Mouse (Mus musculus): ENCODE measurements around the gene Mlxipl.

The Mlxipl gene

DNA sequence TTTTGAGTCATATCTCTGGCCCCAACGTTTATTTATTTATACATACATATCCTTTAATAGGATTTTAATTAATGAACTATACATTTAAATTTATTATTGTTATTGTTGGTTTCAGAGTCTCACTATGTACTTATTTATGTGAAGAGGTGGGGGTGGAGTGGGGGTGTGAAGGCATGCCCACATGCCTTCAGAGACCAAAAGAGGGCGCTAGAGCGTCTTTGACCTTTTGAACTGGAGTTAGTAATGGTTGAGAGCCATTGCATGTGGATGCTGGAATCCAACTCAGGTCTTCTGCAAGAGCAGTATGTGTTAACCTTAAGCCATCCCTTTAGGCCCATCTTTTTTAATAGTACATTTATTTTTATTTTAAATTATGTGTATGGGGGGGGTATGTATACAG, 95.9 kb downstream of the Mlxipl start:
- DNase-seq (ENCODE audit: low read depth): no peak

DNA sequence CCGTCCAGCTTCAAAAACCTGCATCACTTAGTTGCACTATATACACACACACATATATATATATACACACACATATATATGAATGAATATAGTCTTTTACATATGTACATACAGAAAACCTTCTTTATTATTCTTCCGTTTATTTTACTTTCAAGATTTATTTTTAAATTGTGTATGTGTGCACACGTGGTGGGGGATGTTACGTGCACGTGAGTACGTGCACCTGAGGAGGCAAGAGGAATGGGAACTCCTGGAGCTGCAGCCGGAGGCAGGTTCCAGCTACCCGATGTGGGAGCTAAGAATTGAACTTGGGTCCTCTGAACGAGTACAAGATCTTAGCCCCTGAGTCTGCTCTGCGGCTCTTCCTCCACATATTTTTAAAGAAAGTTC, 96.5 kb downstream of the Mlxipl start:
- no peak for DNase-seq (ENCODE audit: low read depth)

DNA sequence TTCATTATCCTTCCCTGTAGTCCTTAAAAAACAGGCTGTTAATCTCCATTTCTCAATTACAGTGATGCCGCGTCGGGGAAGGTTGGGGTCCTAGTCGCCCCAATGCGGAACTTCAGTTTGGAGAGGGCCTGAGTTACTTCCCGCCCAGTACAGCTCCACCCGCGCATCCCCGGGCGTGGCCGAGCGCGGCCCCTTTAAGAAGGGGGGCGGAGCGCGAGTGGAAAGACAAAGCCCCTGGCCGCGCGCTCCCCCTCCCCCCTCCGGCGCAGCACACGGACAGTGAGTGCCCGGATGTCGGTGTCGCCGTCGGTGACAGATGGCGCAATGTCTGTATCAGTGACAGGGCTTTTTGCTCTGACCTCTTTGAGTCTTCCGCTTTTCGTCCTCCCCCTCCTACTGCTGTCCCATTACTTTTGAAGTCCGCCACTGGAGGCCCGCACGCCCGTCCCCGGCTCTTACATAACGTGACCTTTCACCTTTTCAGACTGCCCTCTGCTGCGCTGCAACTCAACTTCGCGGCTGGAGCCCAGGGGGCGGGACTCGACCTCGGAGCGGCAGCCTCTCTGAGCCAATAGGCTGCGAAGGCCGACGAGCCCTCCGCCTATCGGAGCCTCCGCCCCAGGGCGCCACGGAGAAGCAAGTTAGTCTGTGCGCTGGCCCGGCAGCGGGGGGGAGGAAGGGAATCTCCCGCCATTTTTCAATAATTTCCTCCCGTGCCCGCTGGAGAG, 97.1 kb downstream of the Mlxipl start, which contains the start of gene Baz1b:
Gene Baz1b (plus strand): TSS at position 644 of the 728 bp plus-strand sequence.
- peak; percentile 97 for DNase-seq (ENCODE audit: low read depth)

DNA sequence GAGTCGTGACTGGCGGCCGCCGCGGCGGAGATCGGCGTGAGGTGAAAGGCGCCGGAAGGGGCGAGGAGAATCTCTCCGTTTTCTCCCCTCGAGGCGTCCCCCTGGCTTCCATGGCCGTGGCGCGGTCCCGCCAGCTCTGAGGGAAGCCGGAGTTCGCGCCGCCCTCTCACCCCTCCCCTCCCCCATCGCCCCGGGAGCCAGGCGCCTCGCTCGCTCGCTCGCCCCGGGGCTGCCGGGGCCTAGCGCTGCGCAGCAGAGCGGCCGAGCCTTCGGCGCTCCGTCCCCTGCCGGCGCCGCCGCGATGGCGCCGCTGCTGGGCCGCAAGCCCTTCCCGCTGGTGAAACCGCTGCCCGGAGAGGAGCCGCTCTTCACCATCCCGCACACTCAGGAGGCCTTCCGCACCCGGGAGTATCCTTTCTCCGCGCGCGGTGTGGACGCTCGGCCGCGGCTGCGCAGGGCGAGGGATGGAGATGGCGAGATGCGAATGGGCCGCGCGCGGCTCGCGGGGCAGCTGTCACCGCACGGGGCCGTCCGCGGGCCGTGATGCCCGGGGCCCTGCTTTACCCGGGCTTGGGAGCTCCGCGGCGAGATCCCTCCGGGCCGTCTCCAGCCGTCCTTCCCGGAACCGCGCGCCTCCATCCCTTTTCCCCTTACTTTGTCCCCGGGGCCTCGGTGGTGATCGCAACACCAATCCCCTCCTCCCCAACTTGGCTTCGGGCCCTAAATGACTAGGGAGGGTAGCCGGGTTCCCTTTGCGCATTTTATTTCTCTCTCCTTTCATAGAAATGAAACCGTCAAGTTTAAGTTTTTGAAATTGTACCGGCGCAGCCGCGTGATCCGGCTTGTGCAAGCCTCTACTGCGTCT, 97.9 kb downstream of the Mlxipl start:
- DNase-seq (ENCODE audit: low read depth): no peak

All from fibroblast of lung, adult 2 months (primary cell).